Mouse (Mus musculus): ENCODE data around the gene Zfp821.

GRCm38 (mm10) chr8:109706076-109706873 is 929 bp downstream of the Zfp821 start:
- no peak for TF ChIP-seq CTCF (IDR thresholded peaks at IDR 0.05)
- no peak for TF ChIP-seq EP300 (IDR thresholded peaks at IDR 0.05)

Data from lung, postnatal 0 days (tissue).